ENCODE assay signal across 17 mouse cellular contexts in genomic region chr5:124252580-124253320, GRCm38 (mm10).
"Had no signal": no experiment of that assay in that cellular context is flagged by ENCODE, and none has a peak within 500 bp of the region (broad histone marks: within the 10 kb centered on the region; RNA-seq: fewer than 3 reads in every experiment).

No protein-coding gene starts in this region.

- DNase-seq: kidney, adult 18-20 months; kidney, postnatal 10 days; kidney, postnatal 4 days; liver; liver, embryonic 13.5 days; liver, postnatal 0 days; lung, postnatal 14 days; right cerebral cortex, postnatal 14 days; thymus, postnatal 36 days had no signal

- H3K27me3 ChIP-seq: limb, embryonic 12.5 days; liver, embryonic 13.5 days; lung, embryonic 15.5 days; megakaryocyte, embryonic 14.5 days; neural tube, embryonic 13.5 days; stomach, embryonic 15.5 days had no signal

- H3K27ac ChIP-seq: limb, embryonic 12.5 days; liver, embryonic 13.5 days; lung, embryonic 15.5 days; macrophage; midbrain, embryonic 12.5 days; neural tube, embryonic 13.5 days; stomach, embryonic 15.5 days had no signal

- H3K4me3 ChIP-seq: limb, embryonic 12.5 days; liver, embryonic 13.5 days; lung, embryonic 15.5 days; megakaryocyte, embryonic 14.5 days; midbrain, embryonic 12.5 days; neural tube, embryonic 13.5 days; stomach, embryonic 15.5 days had no signal

- H3K9me3 ChIP-seq: limb, embryonic 12.5 days; liver, embryonic 13.5 days; lung, embryonic 15.5 days; megakaryocyte, embryonic 14.5 days; midbrain, embryonic 12.5 days; neural tube, embryonic 13.5 days; stomach, embryonic 15.5 days had no signal

- H3K4me2 ChIP-seq: limb, embryonic 12.5 days; liver, embryonic 13.5 days; lung, embryonic 15.5 days; midbrain, embryonic 12.5 days; neural tube, embryonic 13.5 days; stomach, embryonic 15.5 days had no signal

- H3K9ac ChIP-seq: limb, embryonic 12.5 days; liver, embryonic 13.5 days; liver, postnatal 0 days; lung, embryonic 15.5 days; midbrain, embryonic 12.5 days; neural tube, embryonic 13.5 days; stomach, embryonic 15.5 days had no signal

- ATAC-seq: liver, postnatal 0 days; midbrain, embryonic 16.5 days had no signal
